Mouse (Mus musculus): ENCODE measurements around the gene Nbea. TPM values are rescaled to one million over a fixed set of nuclear protein-coding genes. Genes with fewer than 3 reads are reported as not detected.

The Nbea gene
- total RNA-seq, 2 experiments from 2014 or later = 18.0 to 20.8 TPM

- no peak for DNase-seq (ENCODE audit: low spot score in 2 of 2)
These were observed 398.1 kb downstream of the Nbea start for GRCm38 (mm10) chr3:55785266-55785980.

- no peak for DNase-seq (ENCODE audit: low spot score in 2 of 2)
These were observed 399.4 kb downstream of the Nbea start for GRCm38 (mm10) chr3:55784101-55784500.

GRCm38 (mm10) chr3:55783171-55784081 is 400.1 kb downstream of the Nbea start:
- DNase-seq (ENCODE audit: low spot score in 2 of 2) = peak; percentile 25 to 29

GRCm38 (mm10) chr3:55782771-55783170 is 400.7 kb downstream of the Nbea start:
- peak in 1 of 2 experiments; percentile 22 for DNase-seq (ENCODE audit: low spot score in 2 of 2)

GRCm38 (mm10) chr3:55782056-55782687 is 401.3 kb downstream of the Nbea start, which contains the start of gene Mab21l1:
Gene Mab21l1, plus strand, starts transcription at chr3:55782510.
- DNase-seq (ENCODE audit: low spot score in 2 of 2) = no peak

GRCm38 (mm10) chr3:55781429-55782055 is 402.0 kb downstream of the Nbea start:
- DNase-seq (ENCODE audit: low spot score in 2 of 2) = no peak

- peak in 1 of 2 experiments; percentile 21 for DNase-seq (ENCODE audit: low spot score in 2 of 2)
These were observed 403.1 kb downstream of the Nbea start for GRCm38 (mm10) chr3:55780120-55781070.

- DNase-seq (ENCODE audit: low spot score in 2 of 2) = no peak
These were observed 404.5 kb downstream of the Nbea start for GRCm38 (mm10) chr3:55778764-55779730.

GRCm38 (mm10) chr3:55777501-55777900 is 406.0 kb downstream of the Nbea start:
- no peak for DNase-seq (ENCODE audit: low spot score in 2 of 2)

- DNase-seq (ENCODE audit: low spot score in 2 of 2) = no peak
These were observed 407.7 kb downstream of the Nbea start for GRCm38 (mm10) chr3:55775753-55776152.

- no peak for DNase-seq (ENCODE audit: low spot score in 2 of 2)
These were observed 408.3 kb downstream of the Nbea start for GRCm38 (mm10) chr3:55775245-55775644.

- DNase-seq (ENCODE audit: low spot score in 2 of 2) = no peak
These were observed 409.3 kb downstream of the Nbea start for GRCm38 (mm10) chr3:55774203-55774602.

- DNase-seq (ENCODE audit: low spot score in 2 of 2) = no peak
These were observed 414.2 kb downstream of the Nbea start for GRCm38 (mm10) chr3:55769308-55769707.

- no peak for DNase-seq (ENCODE audit: low spot score in 2 of 2)
These were observed 414.8 kb downstream of the Nbea start for GRCm38 (mm10) chr3:55768654-55769053.

GRCm38 (mm10) chr3:55763591-55763990 is 419.9 kb downstream of the Nbea start:
- DNase-seq (ENCODE audit: low spot score in 2 of 2) = no peak

GRCm38 (mm10) chr3:55758297-55758696 is 425.2 kb downstream of the Nbea start:
- no peak for DNase-seq (ENCODE audit: low spot score in 2 of 2)

GRCm38 (mm10) chr3:55756602-55757190 is 426.8 kb downstream of the Nbea start:
- DNase-seq (ENCODE audit: low spot score in 2 of 2) = no peak
